Mouse (Mus musculus) layer of hippocampus, postnatal 36 days (tissue): ENCODE results near the gene Arhgef10l. TPM values are rescaled to one million over a fixed set of nuclear protein-coding genes. Genes with fewer than 3 reads are reported as not detected.
"Not testable (repeated sequence)": the region's sequence is repeated elsewhere in the genome, so short reads cannot be mapped to it uniquely, and the experiment has no call there.

Experiments
- DNase-seq, 2 experiments: peaks; one replicate each; pipeline ENCODE4 v3.0.0; 2022
- total RNA-seq, 2 experiments: library from RNA; stranded (reverse); gene quantifications; 2 replicates each; pipeline ENCODE4 v1.2.3; 2021

Gene Arhgef10l
- total RNA-seq, 2 experiments from 2014 or later = 41.7 to 43.9 TPM

GRCm38 (mm10) chr4:140569394-140569793 is 96.4 kb downstream of the Arhgef10l start:
- no peak for DNase-seq

- no peak for DNase-seq
Observed at GRCm38 (mm10) chr4:140567911-140568480, 97.8 kb downstream of the Arhgef10l start.

- no peak for DNase-seq
Observed at GRCm38 (mm10) chr4:140566785-140567184, 99.0 kb downstream of the Arhgef10l start.

- DNase-seq = not testable (repeated sequence)
Observed at GRCm38 (mm10) chr4:140564459-140564858, 101.4 kb downstream of the Arhgef10l start.

GRCm38 (mm10) chr4:140562461-140563178 is 103.2 kb downstream of the Arhgef10l start:
- DNase-seq = no peak

GRCm38 (mm10) chr4:140561744-140562143 is 104.1 kb downstream of the Arhgef10l start:
- DNase-seq = no peak

- DNase-seq = no peak
Observed at GRCm38 (mm10) chr4:140559862-140560261, 106.0 kb downstream of the Arhgef10l start.

- no peak for DNase-seq
Observed at GRCm38 (mm10) chr4:140558193-140558592, 107.6 kb downstream of the Arhgef10l start.

- DNase-seq = no peak
Observed at GRCm38 (mm10) chr4:140556561-140556960, 109.3 kb downstream of the Arhgef10l start.

- peak; percentile 52 to 54 for DNase-seq
Observed at GRCm38 (mm10) chr4:140555273-140555672, 110.5 kb downstream of the Arhgef10l start.

GRCm38 (mm10) chr4:140554552-140554951 is 111.3 kb downstream of the Arhgef10l start:
- DNase-seq = no peak

GRCm38 (mm10) chr4:140551766-140552165 is 114.0 kb downstream of the Arhgef10l start:
- no peak for DNase-seq

GRCm38 (mm10) chr4:140550670-140551069 is 115.1 kb downstream of the Arhgef10l start:
- no peak for DNase-seq

GRCm38 (mm10) chr4:140549975-140550374 is 115.8 kb downstream of the Arhgef10l start:
- DNase-seq = no peak

- DNase-seq = peak; percentile 37 to 45
Observed at GRCm38 (mm10) chr4:140547488-140547887, 118.3 kb downstream of the Arhgef10l start.

GRCm38 (mm10) chr4:140539125-140539524 is 126.7 kb downstream of the Arhgef10l start:
- DNase-seq = peak; percentile 34 to 61

GRCm38 (mm10) chr4:140537561-140538021 is 128.2 kb downstream of the Arhgef10l start:
- DNase-seq = no peak

- DNase-seq = no peak
Observed at GRCm38 (mm10) chr4:140535323-140535722, 130.5 kb downstream of the Arhgef10l start.

GRCm38 (mm10) chr4:140532270-140532669 is 133.5 kb downstream of the Arhgef10l start:
- no peak for DNase-seq

GRCm38 (mm10) chr4:140531024-140531423 is 134.8 kb downstream of the Arhgef10l start:
- DNase-seq = no peak

GRCm38 (mm10) chr4:140529735-140530134 is 136.1 kb downstream of the Arhgef10l start:
- no peak for DNase-seq

- no peak for DNase-seq
Observed at GRCm38 (mm10) chr4:140528443-140528842, 137.4 kb downstream of the Arhgef10l start.

GRCm38 (mm10) chr4:140525674-140526177 is 140.1 kb downstream of the Arhgef10l start:
- no peak for DNase-seq

GRCm38 (mm10) chr4:140524927-140525326 is 140.9 kb downstream of the Arhgef10l start:
- DNase-seq = no peak
